Mouse (Mus musculus) 3134 (cell line): Measurements from ENCODE around the gene Gng12.
"Not testable (repeated sequence)": the region's sequence is repeated elsewhere in the genome, so short reads cannot be mapped to it uniquely, and the experiment has no call there.

Experiments
- DNase-seq: peaks from one replicate; pipeline ENCODE4 v3.0.0-alpha.2; 2011; ENCODE audit warnings: low spot score; ENCODE audit not compliant: insufficient read length; ENCODE audit errors: extremely low read depth

Gng12 gene

GRCm38 (mm10) chr6:66896119-66896920 is at the start of gene Gng12:
TSS of gene Gng12 (plus strand) at chr6:66896397.
- DNase-seq: peak; percentile 95

GRCm38 (mm10) chr6:66848936-66849335 is 47.3 kb upstream of the Gng12 start:
- DNase-seq: peak; percentile 56

GRCm38 (mm10) chr6:66856236-66856635 is 40.0 kb upstream of the Gng12 start:
- DNase-seq: no peak

GRCm38 (mm10) chr6:66858356-66858755 is 37.8 kb upstream of the Gng12 start:
- no peak for DNase-seq

- DNase-seq: no peak
These were observed 36.8 kb upstream of the Gng12 start for GRCm38 (mm10) chr6:66859391-66859790.

GRCm38 (mm10) chr6:66864463-66864862 is 31.7 kb upstream of the Gng12 start:
- DNase-seq: peak; percentile 30

GRCm38 (mm10) chr6:66866295-66866694 is 29.9 kb upstream of the Gng12 start:
- no peak for DNase-seq

- DNase-seq: not testable (repeated sequence)
These were observed 19.1 kb upstream of the Gng12 start for GRCm38 (mm10) chr6:66877048-66877447.

GRCm38 (mm10) chr6:66890349-66891158 is 5.6 kb upstream of the Gng12 start:
- no peak for DNase-seq

GRCm38 (mm10) chr6:66893950-66894349 is 2.2 kb upstream of the Gng12 start:
- DNase-seq: no peak

GRCm38 (mm10) chr6:66894999-66895398 is 1.2 kb upstream of the Gng12 start:
- DNase-seq: no peak

- DNase-seq: peak; percentile 81
These were observed 886 bp downstream of the Gng12 start for GRCm38 (mm10) chr6:66896921-66897645.

GRCm38 (mm10) chr6:66897994-66898393 is 1.8 kb downstream of the Gng12 start:
- DNase-seq: no peak

GRCm38 (mm10) chr6:66901926-66902325 is 5.7 kb downstream of the Gng12 start:
- no peak for DNase-seq

GRCm38 (mm10) chr6:66903206-66903605 is 7.0 kb downstream of the Gng12 start:
- no peak for DNase-seq

- no peak for DNase-seq
These were observed 7.5 kb downstream of the Gng12 start for GRCm38 (mm10) chr6:66903720-66904119.

- DNase-seq: no peak
These were observed 10.0 kb downstream of the Gng12 start for GRCm38 (mm10) chr6:66906244-66906643.

- DNase-seq: no peak
These were observed 12.3 kb downstream of the Gng12 start for GRCm38 (mm10) chr6:66908327-66908973.

GRCm38 (mm10) chr6:66910493-66911435 is 14.6 kb downstream of the Gng12 start:
- DNase-seq: peak; percentile 82
